Mouse (Mus musculus): Measurements from ENCODE around the gene Rnls.

Rnls gene

DNA sequence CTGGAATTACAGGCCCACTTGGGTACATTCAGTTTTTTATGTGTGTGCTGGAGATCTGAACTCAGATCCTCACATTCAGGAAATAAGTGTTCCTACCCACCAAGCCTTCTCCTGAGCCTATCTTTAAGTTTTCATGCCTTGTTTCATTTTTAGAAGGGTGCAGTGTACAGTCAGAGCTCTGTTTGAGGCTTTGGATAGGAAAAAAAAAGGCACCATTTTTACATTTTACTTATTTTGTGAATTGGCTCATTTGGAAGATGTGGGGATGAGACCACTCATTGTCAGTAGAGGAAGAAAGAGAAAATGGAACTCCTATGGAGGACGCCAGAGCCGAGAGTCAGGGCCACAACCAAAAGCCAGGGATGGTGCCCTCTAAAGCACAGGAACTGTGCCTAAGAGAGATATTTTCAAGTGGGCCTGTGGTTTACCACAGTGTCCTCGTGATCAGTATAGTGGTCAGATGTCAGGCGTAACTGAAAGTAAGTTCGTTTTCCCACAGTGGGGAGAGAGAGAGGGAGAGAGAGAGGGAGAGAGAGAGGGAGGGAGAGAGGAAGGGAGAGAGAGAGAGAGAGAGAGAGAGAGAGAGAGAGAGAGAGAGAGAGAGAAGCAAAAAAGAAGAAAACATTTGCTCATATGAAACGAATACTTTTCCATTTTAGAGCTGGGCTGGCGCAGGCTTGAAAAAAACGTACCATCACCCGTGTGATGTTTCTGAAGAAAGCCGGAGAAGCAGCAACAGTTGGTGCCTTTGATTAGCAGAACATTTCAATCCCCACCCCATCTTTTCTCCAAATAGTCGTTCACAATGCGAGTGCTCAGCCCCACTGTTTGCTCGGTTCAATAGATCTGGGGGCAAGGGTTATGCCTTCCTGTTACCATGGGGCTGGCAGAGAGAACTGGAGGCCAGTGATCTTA, 290.7 kb downstream of the Rnls start:
- DNase-seq = no peak

DNA sequence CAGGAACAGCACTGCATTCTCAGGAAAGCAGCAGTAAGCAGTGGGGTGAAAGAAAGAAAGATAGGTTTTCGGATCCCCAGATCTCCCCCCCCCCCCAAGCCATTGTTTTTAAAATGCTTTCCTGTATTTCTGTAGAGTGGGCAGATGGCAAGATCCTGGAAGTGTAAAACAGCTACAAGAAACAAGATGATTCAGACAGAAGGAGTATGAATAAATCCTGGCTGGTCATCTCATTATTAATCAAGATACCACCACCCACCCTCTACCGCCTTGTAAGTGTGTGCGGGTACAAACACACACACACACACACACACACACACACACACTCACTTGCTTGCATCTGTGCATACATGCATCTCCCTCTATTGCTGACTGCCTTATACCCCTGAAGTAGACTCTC, 291.5 kb downstream of the Rnls start:
- DNase-seq = no peak

DNA sequence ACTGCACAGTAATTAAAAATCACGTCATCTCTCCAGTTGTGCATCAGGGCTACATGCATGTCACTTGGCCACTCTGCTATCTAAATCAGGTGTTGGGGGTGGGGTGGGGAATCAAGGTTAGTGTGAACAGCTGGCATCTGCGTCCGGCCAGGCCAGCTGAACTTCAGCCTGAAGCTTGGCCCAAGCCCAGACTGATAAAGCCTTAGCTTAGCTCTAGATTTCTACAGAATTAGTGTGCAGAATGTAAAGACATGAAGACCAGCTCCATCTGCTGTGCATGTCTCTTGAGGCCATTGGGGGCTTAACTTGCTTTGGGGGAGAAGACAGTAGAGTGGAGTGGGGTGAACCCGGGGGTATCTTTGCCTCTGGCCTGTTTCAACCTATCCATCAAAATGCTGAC, 292.1 kb downstream of the Rnls start:
- DNase-seq = no peak

DNA sequence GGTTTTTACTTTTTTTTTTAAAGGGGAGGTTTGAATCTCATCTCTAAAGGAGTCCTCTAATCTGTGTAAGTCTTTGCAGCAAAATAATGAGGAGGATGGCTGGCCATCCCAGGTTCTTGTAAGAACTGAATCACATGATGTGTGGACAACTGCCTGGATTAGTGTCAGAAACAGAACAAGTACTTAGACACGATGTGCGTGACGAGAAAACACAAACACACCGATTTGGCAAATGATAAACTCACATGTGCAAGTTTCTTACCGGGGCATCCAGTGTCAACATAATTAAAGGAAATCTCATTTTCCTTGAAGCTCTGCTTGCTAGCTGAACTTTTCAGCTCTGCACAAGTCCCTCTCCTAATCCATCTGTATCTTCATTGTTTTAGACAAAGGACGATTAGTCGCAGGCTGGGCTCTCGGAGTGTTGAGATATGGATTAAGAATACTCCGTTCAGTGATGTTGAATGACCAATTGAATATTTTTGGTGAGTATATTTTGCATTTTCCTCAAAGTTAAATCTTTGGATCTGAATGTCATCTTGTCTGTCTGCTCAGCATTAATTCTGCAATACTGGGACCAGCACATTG, 292.8 kb downstream of the Rnls start:
- no peak for DNase-seq

DNA sequence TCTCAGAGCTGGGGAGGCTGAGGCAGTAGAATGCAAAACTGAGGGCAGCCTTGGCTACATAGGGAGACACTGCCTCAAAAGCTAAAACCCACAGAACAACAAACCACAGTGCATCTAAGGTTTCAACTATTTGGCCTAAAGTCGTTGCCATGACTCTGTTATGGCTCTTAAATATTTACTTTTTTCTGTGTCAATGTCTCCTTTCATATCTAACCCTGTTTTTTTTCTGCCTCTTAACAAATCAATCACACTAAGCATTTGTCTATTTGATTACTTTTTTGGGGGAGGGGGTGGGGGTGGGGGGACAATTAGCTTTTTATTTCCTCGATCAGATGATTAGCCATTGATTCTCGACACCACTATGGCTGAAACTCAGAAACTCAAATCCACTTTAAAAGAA, 294.4 kb downstream of the Rnls start:
- DNase-seq = no peak

DNA sequence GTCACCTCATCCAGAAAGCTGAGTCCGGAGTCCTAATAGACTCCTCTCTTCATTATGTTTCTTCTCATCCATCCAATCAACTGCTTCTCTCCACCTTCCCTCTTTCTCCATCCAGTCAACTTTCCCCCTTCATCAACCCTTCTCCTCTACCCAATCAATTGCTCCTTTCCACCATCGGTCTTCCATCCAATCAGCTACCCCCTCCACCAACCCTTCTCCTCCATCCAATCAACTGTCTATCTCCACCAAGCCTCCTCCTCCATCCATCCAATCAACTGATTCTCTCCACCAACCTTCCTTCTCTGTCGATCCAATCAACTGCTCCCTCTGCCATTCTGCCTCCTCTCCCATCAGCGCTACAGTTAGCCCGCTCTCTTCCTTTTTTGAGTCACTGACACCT, 295.5 kb downstream of the Rnls start:
- no peak for DNase-seq

DNA sequence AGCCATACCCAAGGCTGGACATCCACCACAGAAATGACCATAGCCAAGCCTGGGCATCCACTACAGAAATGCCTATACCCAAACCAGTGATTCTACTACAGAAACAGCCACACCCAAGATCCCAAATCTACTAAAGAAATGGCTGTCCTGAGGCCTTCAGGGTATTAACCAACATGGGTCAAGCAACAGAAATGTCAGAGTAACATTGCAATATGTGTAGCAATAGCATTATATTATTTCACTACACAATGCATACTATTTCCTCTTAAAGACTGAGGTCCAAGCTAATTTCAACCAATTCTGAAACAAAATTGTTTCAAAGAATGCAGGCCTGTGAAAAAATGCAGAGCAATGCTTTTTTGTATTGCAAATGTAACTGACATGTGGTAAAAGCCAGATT, 299.5 kb downstream of the Rnls start:
- no peak for DNase-seq

DNA sequence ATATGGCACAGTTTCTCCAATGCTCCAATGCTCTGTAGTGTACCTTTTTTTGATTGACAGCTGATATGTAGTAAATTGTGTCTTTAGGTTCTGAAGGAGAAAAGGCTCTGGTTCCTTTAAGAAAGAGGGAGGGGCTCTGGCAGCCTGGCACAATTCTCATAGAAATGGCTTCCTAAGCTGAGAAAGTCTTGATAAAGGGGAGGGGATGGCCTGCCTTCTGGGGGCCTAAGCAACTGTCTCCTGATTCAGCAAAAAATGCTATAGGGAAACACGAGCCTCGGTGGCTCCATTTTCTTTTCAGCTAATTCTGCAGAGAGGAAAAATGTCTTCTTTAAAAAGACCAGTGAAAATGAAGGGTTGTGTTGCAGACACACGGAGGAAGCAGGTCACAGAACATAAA, 300.8 kb downstream of the Rnls start:
- no peak for DNase-seq

DNA sequence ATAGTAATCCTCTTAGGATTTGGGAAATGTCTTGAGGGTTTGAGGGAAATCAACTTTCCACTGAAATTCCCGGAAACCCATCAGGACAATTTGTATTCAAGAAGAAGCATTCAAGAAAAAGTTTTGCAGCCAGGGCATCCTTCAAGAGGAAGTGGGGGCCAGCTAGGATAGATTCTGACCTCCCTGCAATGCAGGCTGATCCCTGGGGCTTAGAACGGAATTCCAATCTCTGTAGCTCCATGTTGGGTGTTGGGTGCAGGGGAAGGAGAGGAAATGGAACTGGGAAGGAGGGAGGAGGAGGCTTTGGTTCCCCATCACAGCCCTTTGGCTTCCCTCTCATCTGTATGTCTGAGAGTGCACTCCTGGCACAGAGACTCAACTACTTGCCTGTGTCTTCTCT, 303.2 kb downstream of the Rnls start:
- DNase-seq = no peak

DNA sequence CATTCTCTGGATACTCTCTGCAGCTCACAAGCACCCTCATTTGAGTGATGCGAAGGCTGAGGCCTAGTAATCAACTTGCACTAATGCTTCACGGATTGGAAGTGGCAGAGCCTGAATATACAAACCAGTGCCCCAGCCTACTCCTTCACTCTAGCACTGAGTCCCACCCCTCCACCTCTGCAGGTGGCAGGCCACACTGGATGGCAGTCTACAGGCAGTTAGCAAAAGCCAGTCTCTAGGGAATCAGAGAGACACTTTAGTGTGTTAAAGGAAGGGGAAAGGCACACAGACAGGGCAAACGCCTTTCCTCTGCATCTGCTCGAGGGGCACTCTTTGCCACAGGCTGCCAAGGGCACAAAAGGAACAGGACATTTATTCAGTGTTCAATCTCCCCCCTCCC, 304.1 kb downstream of the Rnls start:
- no peak for DNase-seq

Data from layer of hippocampus, adult 9-11 months (tissue).